Mouse (Mus musculus): ENCODE results near the gene Bcl7a. TPM values are rescaled to one million over a fixed set of nuclear protein-coding genes. Genes with fewer than 3 reads are reported as not detected.

Bcl7a gene
- 23.4 and 25.4 TPM in 2 replicates for polyA plus RNA-seq (2012; rRNA removed)

- peaks cover 12% of the 10 kb centered on the region for H3K4me1 ChIP-seq (ENCODE audit: control insufficient read depth, insufficient read depth, low read length)
- no peaks in the 10 kb centered on the region for H3K27me3 ChIP-seq (replicated peaks; ENCODE audit: control insufficient read depth, insufficient read depth, low read length)
- no peaks in the 10 kb centered on the region; the same call in 1 of the 2 replicates for H3K36me3 ChIP-seq (ENCODE audit: control insufficient read depth, insufficient read depth, low read length)
- under 1% methylated on average over 67 of the region's 69 CpGs for WGBS
- TF ChIP-seq POLR2A (IDR thresholded peaks at IDR 0.05; ENCODE audit: low read depth, low read length) (no peak), CTCF (conservative IDR thresholded peaks at IDR 0.05; ENCODE audit: insufficient read depth, insufficient read length, low read depth, low read length) (peak; percentile 33)
- peak within 1 kb of the TSS; percentile 99 for H3K27ac ChIP-seq (ENCODE audit: insufficient read depth, low read depth, low read length)
- DNase-seq = peak; percentile 93
- peak within 1 kb of the TSS; percentile 91 for H3K4me3 ChIP-seq (ENCODE audit: insufficient read depth, low read depth, low read length)
Observed at GRCm38 (mm10) chr5:123343707-123344627, at the start of gene Bcl7a. Bcl7a (plus strand) TSS chr5:123343834.

- Histone ChIP-seq H3K27ac (ENCODE audit: insufficient read depth, low read depth, low read length) (no peak overlapping the region), H3K4me1 (ENCODE audit: control insufficient read depth, insufficient read depth, low read length) (no peaks in the 10 kb centered on the region), H3K36me3 (ENCODE audit: control insufficient read depth, insufficient read depth, low read length) (no peaks in the 10 kb centered on the region), H3K27me3 (replicated peaks; ENCODE audit: control insufficient read depth, insufficient read depth, low read length) (no peaks in the 10 kb centered on the region), H3K4me3 (ENCODE audit: insufficient read depth, low read depth, low read length) (no peak overlapping the region)
- no peak for DNase-seq
- no peak for TF ChIP-seq CTCF (conservative IDR thresholded peaks at IDR 0.05; ENCODE audit: insufficient read depth, insufficient read length, low read depth, low read length)
- no peak for TF ChIP-seq POLR2A (IDR thresholded peaks at IDR 0.05; ENCODE audit: low read depth, low read length)
- 59% methylated on average over 9 of the region's 9 CpGs for whole genome bisulfite sequencing
Observed at GRCm38 (mm10) chr5:123294653-123295052, 49.0 kb upstream of the Bcl7a start.

GRCm38 (mm10) chr5:123296224-123296806 lies 47.3 kb upstream of the Bcl7a start:
- no peak overlapping the region for H3K27ac ChIP-seq (ENCODE audit: insufficient read depth, low read depth, low read length)
- DNase-seq = peak; percentile 25
- H3K4me3 ChIP-seq (ENCODE audit: insufficient read depth, low read depth, low read length) = no peak overlapping the region
- no peaks in the 10 kb centered on the region for H3K36me3 ChIP-seq (ENCODE audit: control insufficient read depth, insufficient read depth, low read length)
- 86% methylated on average over 12 of the region's 12 CpGs for WGBS
- no peaks in the 10 kb centered on the region for H3K4me1 ChIP-seq (ENCODE audit: control insufficient read depth, insufficient read depth, low read length)
- H3K27me3 ChIP-seq (replicated peaks; ENCODE audit: control insufficient read depth, insufficient read depth, low read length) = no peaks in the 10 kb centered on the region
- TF ChIP-seq POLR2A (IDR thresholded peaks at IDR 0.05; ENCODE audit: low read depth, low read length) (no peak), CTCF (conservative IDR thresholded peaks at IDR 0.05; ENCODE audit: insufficient read depth, insufficient read length, low read depth, low read length) (peak; percentile 43; the same call in 1 of the 2 replicates)

GRCm38 (mm10) chr5:123296972-123297754 lies 46.5 kb upstream of the Bcl7a start:
- 65% methylated on average over 23 of the region's 23 CpGs for WGBS
- peak; percentile 67 for DNase-seq
- Histone ChIP-seq H3K4me1 (ENCODE audit: control insufficient read depth, insufficient read depth, low read length) (no peaks in the 10 kb centered on the region), H3K36me3 (ENCODE audit: control insufficient read depth, insufficient read depth, low read length) (no peaks in the 10 kb centered on the region), H3K4me3 (ENCODE audit: insufficient read depth, low read depth, low read length) (no peak overlapping the region), H3K27ac (ENCODE audit: insufficient read depth, low read depth, low read length) (no peak overlapping the region), H3K27me3 (replicated peaks; ENCODE audit: control insufficient read depth, insufficient read depth, low read length) (no peaks in the 10 kb centered on the region)
- TF ChIP-seq CTCF (conservative IDR thresholded peaks at IDR 0.05; ENCODE audit: insufficient read depth, insufficient read length, low read depth, low read length) = no peak
- no peak for TF ChIP-seq POLR2A (IDR thresholded peaks at IDR 0.05; ENCODE audit: low read depth, low read length)

GRCm38 (mm10) chr5:123297830-123298229 lies 45.8 kb upstream of the Bcl7a start:
- Histone ChIP-seq H3K27me3 (replicated peaks; ENCODE audit: control insufficient read depth, insufficient read depth, low read length) (no peaks in the 10 kb centered on the region), H3K27ac (ENCODE audit: insufficient read depth, low read depth, low read length) (no peak overlapping the region), H3K4me1 (ENCODE audit: control insufficient read depth, insufficient read depth, low read length) (no peaks in the 10 kb centered on the region), H3K4me3 (ENCODE audit: insufficient read depth, low read depth, low read length) (no peak overlapping the region), H3K36me3 (ENCODE audit: control insufficient read depth, insufficient read depth, low read length) (no peaks in the 10 kb centered on the region)
- DNase-seq = peak; percentile 40
- WGBS = 36% methylated on average over 7 of the region's 7 CpGs
- TF ChIP-seq CTCF (conservative IDR thresholded peaks at IDR 0.05; ENCODE audit: insufficient read depth, insufficient read length, low read depth, low read length) (no peak), POLR2A (IDR thresholded peaks at IDR 0.05; ENCODE audit: low read depth, low read length) (no peak)

- peak; percentile 46 for DNase-seq
- H3K27ac ChIP-seq (ENCODE audit: insufficient read depth, low read depth, low read length) = no peak overlapping the region
- H3K4me1 ChIP-seq (ENCODE audit: control insufficient read depth, insufficient read depth, low read length) = no peaks in the 10 kb centered on the region
- 89% methylated on average over 6 of the region's 6 CpGs for WGBS
- H3K4me3 ChIP-seq (ENCODE audit: insufficient read depth, low read depth, low read length) = no peak overlapping the region
- no peak for TF ChIP-seq POLR2A (IDR thresholded peaks at IDR 0.05; ENCODE audit: low read depth, low read length)
- TF ChIP-seq CTCF (conservative IDR thresholded peaks at IDR 0.05; ENCODE audit: insufficient read depth, insufficient read length, low read depth, low read length) = peak; percentile 43; the same call in 1 of the 2 replicates
- H3K27me3 ChIP-seq (replicated peaks; ENCODE audit: control insufficient read depth, insufficient read depth, low read length) = no peaks in the 10 kb centered on the region
- H3K36me3 ChIP-seq (ENCODE audit: control insufficient read depth, insufficient read depth, low read length) = no peaks in the 10 kb centered on the region
Observed at GRCm38 (mm10) chr5:123298526-123298925, 45.1 kb upstream of the Bcl7a start.

All from kidney, adult 2 months (tissue).